Mouse (Mus musculus): ENCODE measurements around the gene Kcnj14.

The Kcnj14 gene

DNA sequence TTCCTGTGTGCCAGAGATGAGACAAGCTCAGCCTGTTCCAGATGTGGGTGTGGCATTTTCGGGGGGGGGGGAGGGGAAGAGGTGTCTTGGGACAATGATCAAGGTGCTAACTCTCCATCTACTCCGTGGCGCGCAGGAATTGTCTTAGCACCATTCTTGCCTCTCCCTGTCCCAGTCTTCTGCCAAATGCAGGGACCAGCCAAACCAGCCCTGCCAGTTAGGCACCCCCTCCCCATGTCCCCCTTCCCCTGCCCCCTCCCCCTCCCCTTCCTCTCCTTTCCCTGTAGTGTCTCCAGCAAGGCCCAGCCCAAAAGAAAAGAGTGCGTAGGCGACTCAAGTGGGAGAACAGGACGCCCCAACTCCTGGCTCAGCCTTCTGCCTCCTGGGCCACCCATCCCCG, 57.8 kb downstream of the Kcnj14 start:
- DNase-seq (ENCODE audit: low spot score) = no peak
